Mouse (Mus musculus): ENCODE measurements around the gene Olfr948. TPM values are rescaled to one million over a fixed set of nuclear protein-coding genes. Genes with fewer than 3 reads are reported as not detected.

The Olfr948 gene
- total RNA-seq (2018; cell fraction: chromatin; rRNA removed) = not detected
- not detected for total RNA-seq (2018; cell fraction: cytosol; rRNA removed)
- total RNA-seq (2018; cell fraction: nucleus; rRNA removed) = not detected
- polyA plus RNA-seq (2018) = not detected in 3 replicates

DNA sequence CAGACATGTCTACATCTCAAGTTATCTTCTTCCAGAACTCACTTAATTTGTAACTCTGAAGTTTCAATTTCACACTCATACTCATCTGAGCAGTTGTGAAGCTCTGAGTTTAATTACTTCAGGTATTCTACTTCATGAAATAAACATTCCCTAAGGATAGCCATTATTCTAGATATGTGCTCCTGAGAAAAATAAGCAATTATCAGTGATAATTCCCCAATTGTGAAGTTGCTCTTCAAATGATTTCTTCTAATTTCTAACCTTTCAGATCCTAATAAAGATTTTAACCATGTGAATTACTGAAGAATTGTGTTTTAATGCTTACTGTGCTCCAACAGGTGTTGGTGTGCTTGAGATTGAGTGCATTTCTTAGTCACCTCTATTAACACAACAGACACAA lies at the start of gene Olfr948:
Gene Olfr948, minus strand, starts transcription at position 101 of the 400 bp plus-strand sequence.
- no peaks in the 10 kb centered on the region for H3K36me3 ChIP-seq (ENCODE audit: inconsistent target)
- no peak within 1 kb of the TSS for H3K4me3 ChIP-seq (ENCODE audit: inconsistent target)
- H3K27ac ChIP-seq = no peak within 1 kb of the TSS
- H3K79me2 ChIP-seq (ENCODE audit: inconsistent target) = no peaks in the 10 kb centered on the region

GRCm38 (mm10) chr9:39287136-39287535 lies 38.7 kb downstream of the Olfr948 start:
- Histone ChIP-seq H3K79me2 (ENCODE audit: inconsistent target) (no peaks in the 10 kb centered on the region), H3K27ac (no peak overlapping the region), H3K36me3 (ENCODE audit: inconsistent target) (no peaks in the 10 kb centered on the region), H3K4me3 (ENCODE audit: inconsistent target) (no peak overlapping the region)
- 79% methylated on average over 2 of the region's 2 CpGs for WGBS (ENCODE audit: missing documents)

DNA sequence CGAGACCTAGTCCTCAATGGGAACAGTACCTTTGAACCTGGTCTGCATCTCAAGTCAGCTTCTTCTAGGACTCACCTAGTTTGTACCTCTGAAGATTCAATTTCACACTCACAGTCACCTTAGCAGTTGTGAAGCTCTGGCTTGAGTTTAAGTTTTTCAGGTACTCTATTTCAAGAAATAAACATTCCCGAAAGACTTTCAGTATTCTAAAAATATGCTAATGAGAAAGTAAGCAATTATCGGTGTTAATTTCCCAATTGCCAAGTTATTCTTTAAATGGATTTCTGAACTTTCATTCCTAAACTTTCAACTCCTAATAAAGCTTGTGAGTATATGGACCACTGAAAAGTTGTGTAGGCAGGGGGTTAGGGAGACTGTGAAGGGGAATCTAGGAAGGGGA lies 49.1 kb downstream of the Olfr948 start, which contains the start of gene Olfr945:
Gene Olfr945, minus strand, starts transcription at position 101 of the 400 bp plus-strand sequence.
- H3K4me3 ChIP-seq (ENCODE audit: inconsistent target) = no peak within 1 kb of the TSS
- 84% methylated on average over 3 of the region's 3 CpGs for WGBS (ENCODE audit: missing documents)
- no peak within 1 kb of the TSS for H3K27ac ChIP-seq
- no peaks in the 10 kb centered on the region for H3K79me2 ChIP-seq (ENCODE audit: inconsistent target)
- no peaks in the 10 kb centered on the region for H3K36me3 ChIP-seq (ENCODE audit: inconsistent target)

Other genes starting within 250 kb of the Olfr948 start
- not detected in 3 replicates for gene Olfr938, start 247.2 kb downstream of the Olfr948 start, polyA plus RNA-seq (2018)
- not detected in 3 replicates for gene Olfr27, start 197.9 kb downstream of the Olfr948 start, polyA plus RNA-seq (2018)
- not detected in 3 replicates for gene Olfr943, start 159.7 kb downstream of the Olfr948 start, polyA plus RNA-seq (2018)
- gene Olfr944, start 124.1 kb downstream of the Olfr948 start, polyA plus RNA-seq (2018) = not detected in 3 replicates
- gene Olfr1537, start 76.1 kb downstream of the Olfr948 start, polyA plus RNA-seq (2018) = not detected in 3 replicates
- gene Olfr945, start 49.2 kb downstream of the Olfr948 start, polyA plus RNA-seq (2018) = not detected in 3 replicates
- gene Olfr951, start 61.4 kb upstream of the Olfr948 start, polyA plus RNA-seq (2018) = not detected in 3 replicates
- gene Olfr952, start 101.1 kb upstream of the Olfr948 start, polyA plus RNA-seq (2018) = not detected in 3 replicates
- not detected in 3 replicates for gene Olfr954, start 130.7 kb upstream of the Olfr948 start, polyA plus RNA-seq (2018)
- gene Olfr955, start 145.9 kb upstream of the Olfr948 start, polyA plus RNA-seq (2018) = not detected in 3 replicates
- not detected in 3 replicates for gene Olfr44, start 167.9 kb upstream of the Olfr948 start, polyA plus RNA-seq (2018)
- not detected in 3 replicates for gene Olfr957, start 189.8 kb upstream of the Olfr948 start, polyA plus RNA-seq (2018)
- gene Olfr958, start 228.0 kb upstream of the Olfr948 start, polyA plus RNA-seq (2018) = not detected in 3 replicates
- gene Olfr959, start 249.5 kb upstream of the Olfr948 start, polyA plus RNA-seq (2018) = not detected in 3 replicates

All from macrophage (primary cell).